Mouse (Mus musculus) neural tube, embryonic 12.5 days (tissue): ENCODE results near the gene Ppp4r1. TPM values are rescaled to one million over a fixed set of nuclear protein-coding genes. Genes with fewer than 3 reads are reported as not detected.

Experiments
- ATAC-seq: fragments of 200-750 bp; cut with Nextera tagmentation; 2 replicates; pipeline ENCODE4 v1.8.0; 2017; ENCODE audit warnings: low read depth, mild to moderate bottlenecking, moderate TSS enrichment, moderate library complexity; ENCODE audit not compliant: low FRiP score
- H3K27ac ChIP-seq: fragments of 300-500 bp; sonication (generic); 2 replicates; pipeline ENCODE4 v1.5.1; 2016
- H3K27me3 ChIP-seq: fragments of 300-500 bp; sonication (generic); replicated peaks from 2 replicates; pipeline ENCODE4 v1.6.1; 2016; ENCODE audit warnings: mild to moderate bottlenecking
- H3K36me3 ChIP-seq: fragments of 300-500 bp; sonication (generic); 2 replicates; pipeline ENCODE4 v1.6.1; 2016; ENCODE audit warnings: mild to moderate bottlenecking
- H3K4me1 ChIP-seq: fragments of 300-500 bp; sonication (generic); 2 replicates; pipeline ENCODE4 v1.6.1; 2016
- H3K4me2 ChIP-seq: fragments of 300-500 bp; sonication (generic); replicated peaks from 2 replicates; pipeline ENCODE4 v1.6.1; 2016; ENCODE audit warnings: mild to moderate bottlenecking
- H3K4me3 ChIP-seq: fragments of 300-500 bp; sonication (generic); 2 replicates; pipeline ENCODE4 v1.5.1; 2016
- H3K9ac ChIP-seq: fragments of 300-500 bp; sonication (generic); 2 replicates; pipeline ENCODE4 v1.6.1; 2016; ENCODE audit warnings: mild to moderate bottlenecking
- H3K9me3 ChIP-seq: fragments of 300-500 bp; sonication (generic); 2 replicates; pipeline ENCODE4 v1.6.1; 2016; ENCODE audit warnings: mild to moderate bottlenecking
- WGBS: fragments of 180-500 bp; shearing (Covaris S2); methylation state at CpG from one replicate; pipeline ENCODE4 v1.1.7; 2016; 5-methylcytosine and 5-hydroxymethylcytosine counted together
- polyA plus RNA-seq: library from polyadenylated mRNA; unstranded; fragments of >200 nt; fragmentation: Nextera tagmentation; extraction: Ambion mirVana; gene quantifications from 2 replicates; pipeline ENCODE4 v1.2.1, GENCODE M21; 2016

The Ppp4r1 gene
- polyA plus RNA-seq = 54.4 and 57.7 TPM in 2 replicates

GRCm38 (mm10) chr17:65782551-65783141 lies at the start of gene Ppp4r1:
Gene Ppp4r1 (plus strand): TSS chr17:65782573.
- Histone ChIP-seq H3K27me3 (no peaks in the 10 kb centered on the region), H3K36me3 (peaks cover 4% of the 10 kb centered on the region; the same call in 1 of the 2 replicates), H3K9ac (peak within 1 kb of the TSS; percentile 97), H3K4me2 (peak within 1 kb of the TSS; percentile 73), H3K4me1 (peaks cover 14% of the 10 kb centered on the region), H3K27ac (peak within 1 kb of the TSS; percentile 99), H3K4me3 (peak within 1 kb of the TSS; percentile 97), H3K9me3 (no peaks in the 10 kb centered on the region)
- under 1% methylated on average over 70 of the region's 81 CpGs for WGBS
- ATAC-seq = peak; percentile 88

GRCm38 (mm10) chr17:65732666-65733065 lies 49.7 kb upstream of the Ppp4r1 start:
- no peak overlapping the region for H3K9ac ChIP-seq
- no peak for ATAC-seq
- no peak overlapping the region for H3K27ac ChIP-seq
- H3K4me3 ChIP-seq = no peak overlapping the region
- no peak overlapping the region for H3K4me2 ChIP-seq
- no peaks in the 10 kb centered on the region for H3K36me3 ChIP-seq
- no peaks in the 10 kb centered on the region for H3K4me1 ChIP-seq
- no peaks in the 10 kb centered on the region for H3K9me3 ChIP-seq
- no peaks in the 10 kb centered on the region for H3K27me3 ChIP-seq
- 86% methylated on average over 4 of the region's 4 CpGs for WGBS

DNA sequence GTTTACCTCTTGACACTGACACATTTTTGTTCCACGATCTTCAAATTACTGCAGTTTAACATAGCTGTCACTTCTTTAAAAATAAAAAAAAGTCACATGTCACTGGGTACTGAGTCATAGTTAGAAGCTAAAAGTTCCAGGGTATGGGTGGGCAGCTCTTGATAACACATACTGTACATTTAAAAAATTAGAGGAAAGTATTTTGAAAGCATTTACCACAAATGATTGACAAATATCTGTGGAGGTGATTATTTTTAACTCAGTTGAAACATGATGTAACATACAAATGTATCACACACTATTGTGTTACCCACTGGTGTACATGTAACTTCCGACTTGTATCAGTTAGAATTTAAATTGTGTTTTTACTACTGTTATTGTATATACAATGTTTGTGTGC lies 47.3 kb upstream of the Ppp4r1 start:
- H3K9me3 ChIP-seq = no peaks in the 10 kb centered on the region
- H3K4me3 ChIP-seq = no peak overlapping the region
- H3K36me3 ChIP-seq = no peaks in the 10 kb centered on the region
- no peaks in the 10 kb centered on the region for H3K27me3 ChIP-seq
- 94% methylated on average over 2 of the region's 2 CpGs for WGBS
- H3K27ac ChIP-seq = no peak overlapping the region
- no peak for ATAC-seq
- no peaks in the 10 kb centered on the region for H3K4me1 ChIP-seq
- H3K4me2 ChIP-seq = no peak overlapping the region
- H3K9ac ChIP-seq = no peak overlapping the region

- Histone ChIP-seq H3K4me1 (peaks cover 4% of the 10 kb centered on the region), H3K9ac (no peak overlapping the region), H3K36me3 (no peaks in the 10 kb centered on the region), H3K4me2 (no peak overlapping the region), H3K27me3 (no peaks in the 10 kb centered on the region), H3K4me3 (no peak overlapping the region), H3K27ac (no peak overlapping the region), H3K9me3 (no peaks in the 10 kb centered on the region)
- WGBS = 83% methylated on average over 5 of the region's 5 CpGs
- ATAC-seq = no peak
These were observed 45.2 kb upstream of the Ppp4r1 start for GRCm38 (mm10) chr17:65737175-65737574.

DNA sequence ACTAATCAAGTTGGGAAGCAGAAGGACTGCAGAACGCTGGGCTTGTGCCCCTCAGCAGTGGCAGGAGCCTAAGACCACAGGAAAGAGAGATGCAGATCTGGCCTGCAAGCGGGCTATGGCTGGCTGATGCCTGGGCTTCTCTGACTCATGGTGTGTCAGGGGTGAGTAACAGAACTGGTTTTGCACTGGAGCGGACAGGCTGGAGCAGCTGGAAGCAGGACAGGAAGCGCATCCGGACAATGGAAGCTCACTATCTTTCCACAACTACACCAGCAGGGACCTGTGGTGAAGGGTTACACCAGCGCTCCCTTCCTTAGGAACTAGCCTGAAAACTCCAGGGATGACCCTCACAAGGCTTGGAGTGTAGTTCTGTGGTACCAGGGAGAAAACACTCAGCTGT lies 44.8 kb upstream of the Ppp4r1 start:
- Histone ChIP-seq H3K9ac (no peak overlapping the region), H3K4me1 (peaks cover 9% of the 10 kb centered on the region), H3K4me2 (no peak overlapping the region), H3K27me3 (no peaks in the 10 kb centered on the region), H3K27ac (no peak overlapping the region), H3K36me3 (no peaks in the 10 kb centered on the region), H3K4me3 (no peak overlapping the region), H3K9me3 (no peaks in the 10 kb centered on the region)
- no peak for ATAC-seq
- 85% methylated on average over 6 of the region's 6 CpGs for WGBS

- WGBS = 85% methylated on average over 15 of the region's 15 CpGs
- peaks cover 13% of the 10 kb centered on the region for H3K4me1 ChIP-seq
- ATAC-seq = no peak
- no peak overlapping the region for H3K9ac ChIP-seq
- no peak overlapping the region for H3K4me2 ChIP-seq
- no peaks in the 10 kb centered on the region for H3K36me3 ChIP-seq
- no peak overlapping the region for H3K4me3 ChIP-seq
- H3K27ac ChIP-seq = no peak overlapping the region
- H3K9me3 ChIP-seq = no peaks in the 10 kb centered on the region
- H3K27me3 ChIP-seq = no peaks in the 10 kb centered on the region
These were observed 42.3 kb upstream of the Ppp4r1 start for GRCm38 (mm10) chr17:65739874-65740725.

DNA sequence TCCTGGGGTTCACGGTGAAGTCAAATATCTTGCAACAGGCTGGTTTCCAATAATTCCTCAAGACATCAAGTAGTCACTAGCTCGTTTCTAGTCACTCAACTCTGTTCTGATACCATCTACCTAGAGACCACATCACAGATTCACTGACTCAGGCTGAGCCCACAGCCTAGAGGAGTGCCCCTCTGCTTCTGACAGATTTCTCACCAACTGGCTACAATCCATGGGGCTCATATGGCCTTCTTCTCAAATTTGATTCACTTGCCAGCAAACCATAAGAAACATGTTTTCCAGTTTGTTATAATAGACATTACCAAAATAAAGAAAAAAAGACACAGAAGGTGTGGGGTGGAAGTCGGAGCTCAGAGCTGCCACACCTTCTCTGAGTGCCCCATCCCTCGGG lies 40.8 kb upstream of the Ppp4r1 start:
- peak overlapping the region; percentile 50; the same call in 1 of the 2 replicates for H3K27ac ChIP-seq
- H3K36me3 ChIP-seq = no peaks in the 10 kb centered on the region; the same call in 1 of the 2 replicates
- no peak overlapping the region for H3K4me2 ChIP-seq
- ATAC-seq = no peak
- H3K27me3 ChIP-seq = no peaks in the 10 kb centered on the region
- H3K9me3 ChIP-seq = no peaks in the 10 kb centered on the region
- H3K4me1 ChIP-seq = peaks cover 13% of the 10 kb centered on the region
- no peak overlapping the region for H3K9ac ChIP-seq
- H3K4me3 ChIP-seq = no peak overlapping the region
- WGBS = 86% methylated on average over 4 of the region's 4 CpGs

- H3K36me3 ChIP-seq = no peaks in the 10 kb centered on the region; the same call in 1 of the 2 replicates
- H3K4me1 ChIP-seq = peaks cover 13% of the 10 kb centered on the region
- H3K9me3 ChIP-seq = no peaks in the 10 kb centered on the region
- WGBS = 41% methylated on average over 10 of the region's 10 CpGs
- no peak overlapping the region; the same call in 1 of the 2 replicates for H3K4me2 ChIP-seq
- peak; percentile 85 for ATAC-seq
- H3K9ac ChIP-seq = no peak overlapping the region
- no peaks in the 10 kb centered on the region for H3K27me3 ChIP-seq
- H3K27ac ChIP-seq = peak overlapping the region; percentile 50
- no peak overlapping the region for H3K4me3 ChIP-seq
These were observed 40.0 kb upstream of the Ppp4r1 start for GRCm38 (mm10) chr17:65742245-65742905.

- H3K27me3 ChIP-seq = no peaks in the 10 kb centered on the region
- H3K36me3 ChIP-seq = no peaks in the 10 kb centered on the region; the same call in 1 of the 2 replicates
- no peak overlapping the region for H3K27ac ChIP-seq
- no peak overlapping the region for H3K9ac ChIP-seq
- H3K4me1 ChIP-seq = peaks cover 13% of the 10 kb centered on the region
- WGBS = 38% methylated on average over 4 of the region's 4 CpGs
- ATAC-seq = peak; percentile 69
- H3K4me3 ChIP-seq = no peak overlapping the region
- no peak overlapping the region for H3K4me2 ChIP-seq
- H3K9me3 ChIP-seq = no peaks in the 10 kb centered on the region
These were observed 39.4 kb upstream of the Ppp4r1 start for GRCm38 (mm10) chr17:65742969-65743368.

DNA sequence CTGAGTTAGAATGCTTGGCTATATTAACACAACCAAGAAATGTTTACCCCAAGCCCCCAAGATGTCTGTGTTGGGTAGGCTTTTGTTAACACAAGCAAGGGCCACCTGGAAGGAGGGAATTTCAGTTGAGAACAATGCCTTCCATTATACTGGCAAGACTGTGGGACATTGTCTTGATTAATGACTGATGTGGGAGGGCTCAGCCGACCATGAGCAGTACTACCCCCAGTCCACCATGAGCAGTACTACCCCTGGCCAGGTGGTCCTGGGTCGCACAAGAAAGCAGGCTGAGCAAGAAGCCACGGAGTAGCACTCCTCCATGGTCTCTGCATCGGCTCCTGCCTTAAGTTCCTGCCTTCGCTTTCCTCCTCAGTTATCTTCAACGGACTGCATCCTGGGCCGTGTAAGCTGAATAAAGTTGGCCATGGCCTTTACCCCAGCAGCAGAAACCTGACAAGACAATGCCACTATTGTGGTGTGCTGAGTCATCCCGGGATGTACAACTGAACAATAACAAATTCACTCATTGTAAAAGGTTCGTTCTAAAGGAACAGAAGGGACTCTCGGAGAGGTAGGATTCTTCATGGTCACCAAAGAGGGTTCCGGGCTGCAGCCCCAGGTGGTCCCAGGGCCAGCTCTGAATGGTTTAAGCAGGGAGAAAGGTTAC lies 38.6 kb upstream of the Ppp4r1 start:
- Histone ChIP-seq H3K4me3 (no peak overlapping the region), H3K36me3 (no peaks in the 10 kb centered on the region; the same call in 1 of the 2 replicates), H3K27ac (no peak overlapping the region), H3K9me3 (no peaks in the 10 kb centered on the region), H3K4me2 (no peak overlapping the region), H3K9ac (no peak overlapping the region), H3K4me1 (peaks cover 13% of the 10 kb centered on the region), H3K27me3 (no peaks in the 10 kb centered on the region)
- 69% methylated on average over 11 of the region's 11 CpGs for WGBS
- peak; percentile 26; the same call in 1 of the 2 replicates for ATAC-seq

DNA sequence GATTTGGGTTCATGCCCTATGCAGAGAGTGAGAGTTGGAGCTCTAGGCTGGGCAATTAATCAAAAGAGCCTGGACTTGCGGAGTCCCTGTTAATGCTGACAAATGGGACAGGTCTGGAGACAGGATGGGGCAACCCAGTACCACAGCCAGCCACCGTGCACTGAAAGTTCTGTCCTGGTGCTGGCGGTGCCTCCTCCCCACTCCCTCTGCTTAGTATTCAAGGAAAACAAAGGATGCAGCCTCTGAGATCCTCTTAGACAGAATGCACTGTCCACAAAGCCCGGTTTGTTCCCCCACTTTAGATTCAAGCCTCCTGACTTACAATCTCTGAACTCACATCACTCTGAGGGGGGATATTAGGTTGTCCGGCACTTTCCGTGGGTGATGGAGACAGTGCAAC lies 36.1 kb upstream of the Ppp4r1 start:
- H3K27ac ChIP-seq = no peak overlapping the region
- H3K27me3 ChIP-seq = no peaks in the 10 kb centered on the region
- 67% methylated on average over 6 of the region's 6 CpGs for WGBS
- H3K9ac ChIP-seq = no peak overlapping the region
- no peak overlapping the region for H3K4me2 ChIP-seq
- H3K36me3 ChIP-seq = no peaks in the 10 kb centered on the region; the same call in 1 of the 2 replicates
- no peaks in the 10 kb centered on the region for H3K9me3 ChIP-seq
- H3K4me3 ChIP-seq = no peak overlapping the region
- peaks cover 13% of the 10 kb centered on the region for H3K4me1 ChIP-seq
- no peak for ATAC-seq

DNA sequence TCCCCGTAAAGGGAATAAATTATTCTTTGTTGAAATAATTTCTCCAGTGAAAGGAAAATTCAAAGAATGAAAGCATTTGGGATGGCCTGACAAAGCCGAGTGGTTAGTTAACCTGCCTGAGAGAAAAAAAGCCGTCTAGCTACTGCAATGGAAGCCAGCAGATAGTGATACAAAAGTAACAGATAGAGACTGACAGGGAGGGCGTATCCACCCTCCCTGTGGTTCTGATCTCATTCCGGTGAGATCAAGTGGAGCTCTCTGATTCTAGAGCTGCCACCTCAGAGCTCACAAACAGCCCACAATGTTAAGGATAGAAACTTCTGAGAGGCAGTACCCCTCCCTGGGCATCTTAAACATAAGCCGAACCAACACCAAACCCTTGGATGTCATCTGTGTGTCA lies 33.4 kb upstream of the Ppp4r1 start:
- Histone ChIP-seq H3K27ac (no peak overlapping the region), H3K36me3 (peaks cover 7% of the 10 kb centered on the region; the same call in 1 of the 2 replicates), H3K4me3 (no peak overlapping the region), H3K27me3 (no peaks in the 10 kb centered on the region), H3K4me1 (no peaks in the 10 kb centered on the region; the same call in 1 of the 2 replicates), H3K4me2 (no peak overlapping the region), H3K9ac (no peak overlapping the region), H3K9me3 (no peaks in the 10 kb centered on the region)
- no peak for ATAC-seq
- WGBS = 94% methylated on average over 6 of the region's 6 CpGs
